Mouse (Mus musculus) kidney, embryonic 16.5 days (tissue): ENCODE data around the gene Rhoh. TPM values are rescaled to one million over a fixed set of nuclear protein-coding genes. Genes with fewer than 3 reads are reported as not detected.
A peak's percentile ranks its signal among the peaks of the same experiment; 100 is the strongest.

ENCODE experiments used
- ATAC-seq: fragments of 200-750 bp; cut with Nextera tagmentation; 2 replicates; pipeline ENCODE4 v1.8.0; 2017; ENCODE audit warnings: moderate TSS enrichment; ENCODE audit not compliant: low FRiP score, low TSS enrichment
- H3K27ac ChIP-seq: fragments of 300-500 bp; sonication (generic); 2 replicates; pipeline ENCODE4 v1.5.1; 2014; ENCODE audit warnings: low read length
- H3K27me3 ChIP-seq: fragments of 300-500 bp; sonication (generic); 2 replicates; pipeline ENCODE4 v1.6.1; 2014; ENCODE audit warnings: low read length, control low read depth, mixed read lengths; ENCODE audit not compliant: insufficient read depth
- H3K36me3 ChIP-seq: fragments of 300-500 bp; sonication (generic); 2 replicates; pipeline ENCODE4 v1.6.1; 2014; ENCODE audit warnings: low read length, control low read depth, mixed read lengths; ENCODE audit not compliant: insufficient read depth
- H3K4me1 ChIP-seq: fragments of 300-500 bp; sonication (generic); 2 replicates; pipeline ENCODE4 v1.6.1; 2014; ENCODE audit warnings: low read length, control low read depth, mixed read lengths; ENCODE audit not compliant: insufficient read depth
- H3K4me2 ChIP-seq: fragments of 300-500 bp; sonication (generic); replicated peaks from 2 replicates; pipeline ENCODE4 v1.6.1; 2014; ENCODE audit warnings: low read depth, low read length
- H3K4me3 ChIP-seq: fragments of 300-500 bp; sonication (generic); 2 replicates; pipeline ENCODE4 v1.5.1; 2014; ENCODE audit warnings: mild to moderate bottlenecking, low read length
- H3K9ac ChIP-seq: fragments of 300-500 bp; sonication (generic); replicated peaks from 2 replicates; pipeline ENCODE4 v1.6.1; 2014; ENCODE audit warnings: low read length
- H3K9me3 ChIP-seq: fragments of 300-500 bp; sonication (generic); 2 replicates; pipeline ENCODE4 v1.6.1; 2016; ENCODE audit warnings: low read length, control low read depth
- WGBS: fragments of 180-500 bp; shearing (Covaris S2); extraction: QIAGEN DNeasy Blood & Tissue Kit; methylation state at CpG from one replicate; pipeline ENCODE4 v1.1.7; 2014; 5-methylcytosine and 5-hydroxymethylcytosine counted together
- polyA plus RNA-seq: library from polyadenylated mRNA; unstranded; fragments of >200 nt; fragmentation: Nextera tagmentation; extraction: Ambion mirVana; gene quantifications from 2 replicates; pipeline ENCODE4 v1.2.1, GENCODE M21; 2015

The Rhoh gene
- polyA plus RNA-seq, 1 experiment from 2014 or later = 0.84 TPM

GRCm38 (mm10) chr5:65838053-65838452 is 23.0 kb upstream of the Rhoh start:
- ATAC-seq = peak; percentile 90

GRCm38 (mm10) chr5:65842947-65843346 is 18.1 kb upstream of the Rhoh start:
- H3K9ac ChIP-seq = no peak overlapping the region
- H3K27ac ChIP-seq = no peak overlapping the region
- no peaks in the 10 kb centered on the region for H3K4me1 ChIP-seq
- no peak for ATAC-seq
- no peaks in the 10 kb centered on the region for H3K36me3 ChIP-seq
- H3K9me3 ChIP-seq = no peaks in the 10 kb centered on the region
- no peak overlapping the region for H3K4me2 ChIP-seq
- no peaks in the 10 kb centered on the region for H3K27me3 ChIP-seq
- no peak overlapping the region for H3K4me3 ChIP-seq
- 87% methylated on average over 7 of the region's 7 CpGs for WGBS

More at GRCm38 (mm10) chr5:65838053-65838452, 23.0 kb upstream of the Rhoh start:
- WGBS = 26% methylated on average over 6 of the region's 6 CpGs
- no peak overlapping the region for H3K4me3 ChIP-seq
- no peaks in the 10 kb centered on the region for H3K27me3 ChIP-seq
- no peaks in the 10 kb centered on the region for H3K9me3 ChIP-seq
- peak overlapping the region; percentile 64 for H3K27ac ChIP-seq
- H3K9ac ChIP-seq = no peak overlapping the region
- no peak overlapping the region for H3K4me2 ChIP-seq
- H3K4me1 ChIP-seq = 0 out of 2 replicates have a peak, but pooled peaks cover 5% of the 10 kb centered on the region
- peaks cover 2% of the 10 kb centered on the region; the same call in 1 of the 2 replicates for H3K36me3 ChIP-seq

GRCm38 (mm10) chr5:65846534-65846933 is 14.5 kb upstream of the Rhoh start:
- Histone ChIP-seq H3K27me3 (no peaks in the 10 kb centered on the region), H3K36me3 (no peaks in the 10 kb centered on the region), H3K4me3 (no peak overlapping the region), H3K27ac (no peak overlapping the region), H3K4me1 (no peaks in the 10 kb centered on the region), H3K9ac (no peak overlapping the region), H3K9me3 (no peaks in the 10 kb centered on the region), H3K4me2 (no peak overlapping the region)
- 94% methylated on average over 8 of the region's 8 CpGs for WGBS
- no peak for ATAC-seq

GRCm38 (mm10) chr5:65846958-65847357 is 14.1 kb upstream of the Rhoh start:
- no peaks in the 10 kb centered on the region for H3K9me3 ChIP-seq
- H3K9ac ChIP-seq = no peak overlapping the region
- WGBS = 79% methylated on average over 3 of the region's 3 CpGs
- no peak overlapping the region for H3K27ac ChIP-seq
- no peaks in the 10 kb centered on the region for H3K36me3 ChIP-seq
- H3K4me2 ChIP-seq = no peak overlapping the region
- no peaks in the 10 kb centered on the region for H3K27me3 ChIP-seq
- ATAC-seq = no peak
- H3K4me3 ChIP-seq = no peak overlapping the region
- no peaks in the 10 kb centered on the region for H3K4me1 ChIP-seq

GRCm38 (mm10) chr5:65847656-65848055 is 13.4 kb upstream of the Rhoh start:
- 81% methylated on average over 7 of the region's 7 CpGs for WGBS
- no peak overlapping the region for H3K4me2 ChIP-seq
- H3K9ac ChIP-seq = no peak overlapping the region
- no peak for ATAC-seq
- no peak overlapping the region for H3K27ac ChIP-seq
- H3K9me3 ChIP-seq = no peaks in the 10 kb centered on the region
- no peak overlapping the region for H3K4me3 ChIP-seq
- no peaks in the 10 kb centered on the region for H3K36me3 ChIP-seq
- no peaks in the 10 kb centered on the region for H3K27me3 ChIP-seq
- H3K4me1 ChIP-seq = no peaks in the 10 kb centered on the region

GRCm38 (mm10) chr5:65850765-65851164 is 10.2 kb upstream of the Rhoh start:
- Histone ChIP-seq H3K9ac (no peak overlapping the region), H3K4me1 (no peaks in the 10 kb centered on the region), H3K27me3 (no peaks in the 10 kb centered on the region), H3K9me3 (no peaks in the 10 kb centered on the region), H3K27ac (no peak overlapping the region), H3K4me3 (no peak overlapping the region), H3K4me2 (no peak overlapping the region), H3K36me3 (no peaks in the 10 kb centered on the region)
- ATAC-seq = no peak
- WGBS = 44% methylated on average over 11 of the region's 11 CpGs

- ATAC-seq = peak; percentile 74
- H3K4me2 ChIP-seq = no peak overlapping the region
Observed at GRCm38 (mm10) chr5:65854786-65855191, 6.2 kb upstream of the Rhoh start.

GRCm38 (mm10) chr5:65855571-65855970 is 5.4 kb upstream of the Rhoh start:
- H3K27me3 ChIP-seq = no peaks in the 10 kb centered on the region
- H3K36me3 ChIP-seq = no peaks in the 10 kb centered on the region
- no peak overlapping the region for H3K27ac ChIP-seq
- H3K9me3 ChIP-seq = no peaks in the 10 kb centered on the region
- no peak overlapping the region for H3K9ac ChIP-seq
- H3K4me3 ChIP-seq = no peak overlapping the region
- WGBS = 52% methylated on average over 3 of the region's 3 CpGs
- H3K4me1 ChIP-seq = peaks cover 7% of the 10 kb centered on the region
- H3K4me2 ChIP-seq = no peak overlapping the region
- no peak for ATAC-seq

More at GRCm38 (mm10) chr5:65854786-65855191, 6.2 kb upstream of the Rhoh start:
- no peak overlapping the region for H3K4me3 ChIP-seq
- peaks cover 7% of the 10 kb centered on the region for H3K4me1 ChIP-seq
- H3K27ac ChIP-seq = no peak overlapping the region
- no peaks in the 10 kb centered on the region for H3K36me3 ChIP-seq
- no peaks in the 10 kb centered on the region for H3K9me3 ChIP-seq
- H3K9ac ChIP-seq = no peak overlapping the region
- H3K27me3 ChIP-seq = no peaks in the 10 kb centered on the region
- 38% methylated on average over 8 of the region's 8 CpGs for WGBS

- no peak overlapping the region for H3K4me2 ChIP-seq
- H3K9ac ChIP-seq = no peak overlapping the region
- no peaks in the 10 kb centered on the region for H3K36me3 ChIP-seq
- H3K27ac ChIP-seq = no peak overlapping the region
- no peak overlapping the region for H3K4me3 ChIP-seq
- ATAC-seq = no peak
- H3K9me3 ChIP-seq = no peaks in the 10 kb centered on the region
- 68% methylated on average over 17 of the region's 17 CpGs for WGBS
- H3K27me3 ChIP-seq = no peaks in the 10 kb centered on the region
- peaks cover 7% of the 10 kb centered on the region for H3K4me1 ChIP-seq
Observed at GRCm38 (mm10) chr5:65856591-65857411, 4.2 kb upstream of the Rhoh start.

- 44% methylated on average over 12 of the region's 12 CpGs for WGBS
- H3K36me3 ChIP-seq = no peaks in the 10 kb centered on the region
- H3K4me2 ChIP-seq = no peak overlapping the region
- peaks cover 7% of the 10 kb centered on the region for H3K4me1 ChIP-seq
- ATAC-seq = peak; percentile 54; the same call in 1 of the 2 replicates
- no peak overlapping the region for H3K27ac ChIP-seq
- no peaks in the 10 kb centered on the region for H3K27me3 ChIP-seq
- H3K9ac ChIP-seq = no peak overlapping the region
- H3K4me3 ChIP-seq = no peak overlapping the region
- no peaks in the 10 kb centered on the region for H3K9me3 ChIP-seq
Observed at GRCm38 (mm10) chr5:65857935-65858334, 3.1 kb upstream of the Rhoh start.
